Mouse (Mus musculus) activated CD4-positive, CD25-positive, alpha-beta regulatory T cell, adult 4 months (primary cell): ENCODE results near the gene Ahnak. TPM values are rescaled to one million over a fixed set of nuclear protein-coding genes. Genes with fewer than 3 reads are reported as not detected.
"Not testable (repeated sequence)": the region's sequence is repeated elsewhere in the genome, so short reads cannot be mapped to it uniquely, and the experiment has no call there.

Experiments
- ATAC-seq: one replicate; pipeline ENCODE4 v1.8.0; 2017
- polyA plus RNA-seq, 2 experiments: library from polyadenylated mRNA; unstranded; fragments of 100-300 nt; shearing (Covaris generic); gene quantifications; one replicate each; pipeline ENCODE4 v1.2.1; 2017

The Ahnak gene
- polyA plus RNA-seq, 2 experiments from 2014 or later, result 47.2 to 60.1 TPM

GRCm38 (mm10) chr19:8972491-8972890, 16.6 kb upstream of the Ahnak start:
- ATAC-seq, result not testable (repeated sequence)

GRCm38 (mm10) chr19:8974638-8975037, 14.4 kb upstream of the Ahnak start:
- ATAC-seq, result no peak

- ATAC-seq, result no peak
Measured at GRCm38 (mm10) chr19:8975491-8975890, 13.6 kb upstream of the Ahnak start.

GRCm38 (mm10) chr19:8976535-8976934, 12.5 kb upstream of the Ahnak start:
- ATAC-seq, result peak; percentile 76

GRCm38 (mm10) chr19:8980771-8981170, 8.3 kb upstream of the Ahnak start:
- no peak for ATAC-seq

GRCm38 (mm10) chr19:8981450-8982168, 7.5 kb upstream of the Ahnak start:
- no peak for ATAC-seq

GRCm38 (mm10) chr19:8982303-8983149, 6.6 kb upstream of the Ahnak start:
- no peak for ATAC-seq

- ATAC-seq, result no peak
Measured at GRCm38 (mm10) chr19:8983150-8983650, 5.9 kb upstream of the Ahnak start.

GRCm38 (mm10) chr19:8984255-8984868, 4.7 kb upstream of the Ahnak start:
- peak; percentile 90 for ATAC-seq

- ATAC-seq, result no peak
Measured at GRCm38 (mm10) chr19:8985891-8986290, 3.2 kb upstream of the Ahnak start.

GRCm38 (mm10) chr19:8987816-8988215, 1.3 kb upstream of the Ahnak start:
- ATAC-seq, result no peak

- ATAC-seq, result no peak
Measured at GRCm38 (mm10) chr19:8988346-8989065, 578 bp upstream of the Ahnak start.

GRCm38 (mm10) chr19:8989567-8990431, 715 bp downstream of the Ahnak start:
- ATAC-seq, result peak; percentile 47

- peak; percentile 15 for ATAC-seq
Measured at GRCm38 (mm10) chr19:8990432-8991102, 1.5 kb downstream of the Ahnak start.

- no peak for ATAC-seq
Measured at GRCm38 (mm10) chr19:8991245-8991870, 2.3 kb downstream of the Ahnak start.

- no peak for ATAC-seq
Measured at GRCm38 (mm10) chr19:8991871-8992735, 3.0 kb downstream of the Ahnak start.

GRCm38 (mm10) chr19:8992769-8993624, 3.9 kb downstream of the Ahnak start:
- peak; percentile 22 for ATAC-seq

GRCm38 (mm10) chr19:8993625-8993912, 4.5 kb downstream of the Ahnak start:
- ATAC-seq, result no peak
